ENCODE assay signal across 11 mouse cellular contexts in the genomic region with DNA sequence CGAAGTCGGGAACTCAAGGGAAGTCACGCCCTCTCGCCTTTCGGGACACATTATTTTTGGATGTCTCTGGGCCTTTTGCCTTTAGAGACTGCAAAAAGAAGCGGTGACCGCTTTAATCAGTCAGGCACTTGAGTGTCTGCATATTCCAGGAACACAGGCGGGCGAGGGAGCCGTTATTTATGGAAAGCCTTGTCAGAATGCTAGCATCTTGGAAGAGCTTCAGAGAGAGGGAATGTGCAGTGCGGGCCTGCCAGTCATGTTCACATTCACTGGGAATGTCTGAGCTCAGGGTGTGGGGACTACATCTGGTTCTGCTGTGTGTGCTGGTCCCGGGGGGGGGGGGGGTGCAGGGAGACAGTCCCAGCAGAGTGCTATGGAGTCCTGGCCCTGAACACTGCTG. TPM values are rescaled to one million over a fixed set of nuclear protein-coding genes. Genes with fewer than 3 reads are reported as not detected.
DNase-seq lines count a peak whose midpoint lies in the region; ATAC-seq lines count a peak whose summit lies in the region.
"Had no signal": no experiment of that assay in that cellular context is flagged by ENCODE, and none has a peak within 500 bp of the region (broad histone marks: within the 10 kb centered on the region; RNA-seq: fewer than 3 reads in every experiment).

No protein-coding gene starts in this region.

- peak; percentile 26 to 47 for DNase-seq in kidney, postnatal 4 days
- DNase-seq in frontal cortex, postnatal 36 days (ENCODE audit: low spot score in 2 of 2), result peak; percentile 32 to 64
- DNase-seq in heart, postnatal 10 days, result peak; percentile 79 to 85
- DNase-seq in right cerebral cortex, adult 18-20 months, result peak; percentile 50
- DNase-seq in spleen, postnatal 36 days (ENCODE audit: low spot score in 2 of 2), result no peak
- no peak for DNase-seq in cerebellum, postnatal 10 days
- no peak for DNase-seq in testis, postnatal 10 days (ENCODE audit: low spot score)
- DNase-seq: cerebellum, adult 8-10 months; liver had no signal

- no peak overlapping the region for H3K4me2 ChIP-seq in kidney, embryonic 15.5 days
- H3K4me2 ChIP-seq: neural tube, embryonic 13.5 days had no signal

- H3K4me1 ChIP-seq in kidney, embryonic 15.5 days, result peaks cover 4% of the 10 kb centered on the region
- H3K4me1 ChIP-seq: neural tube, embryonic 13.5 days had no signal

- WGBS in kidney, embryonic 15.5 days, result 67% methylated on average over 12 of the region's 12 CpGs

- no peak for ATAC-seq in kidney, embryonic 15.5 days (replicated peaks; ENCODE audit: low FRiP score)

- no peaks in the 10 kb centered on the region; the same call in 1 of the 2 replicates for H3K27me3 ChIP-seq in kidney, embryonic 15.5 days
- H3K27me3 ChIP-seq: neural tube, embryonic 13.5 days had no signal

- no peak overlapping the region for H3K4me3 ChIP-seq in kidney, embryonic 15.5 days (replicated peaks)
- H3K4me3 ChIP-seq: neural tube, embryonic 13.5 days had no signal

- no peak overlapping the region for H3K27ac ChIP-seq in kidney, embryonic 15.5 days
- H3K27ac ChIP-seq: neural tube, embryonic 13.5 days had no signal

- intact Hi-C loops in heart, postnatal 10 days (cut with DNase I), result no loop called here

- no peak overlapping the region for H3K9ac ChIP-seq in kidney, embryonic 15.5 days
- H3K9ac ChIP-seq: neural tube, embryonic 13.5 days had no signal

- H3K9me3 ChIP-seq in kidney, embryonic 15.5 days (replicated peaks), result no peaks in the 10 kb centered on the region
- H3K9me3 ChIP-seq: neural tube, embryonic 13.5 days had no signal

- H3K36me3 ChIP-seq in kidney, embryonic 15.5 days, result no peaks in the 10 kb centered on the region
- H3K36me3 ChIP-seq: neural tube, embryonic 13.5 days had no signal

RNA-seq across cellular contexts. Expression of gene 1700016D06Rik, which starts 5.0 kb away (rescaled TPM):
- not detected in 2 replicates for polyA plus RNA-seq in kidney, embryonic 15.5 days (2015; fragmentation: Nextera tagmentation; extraction: Ambion mirVana)
- total RNA-seq in heart, postnatal 10 days (2021), result not detected
- polyA plus RNA-seq: neural tube, embryonic 13.5 days had no signal

RNA-seq across cellular contexts. Expression of gene Arhgef7, which starts 21.7 kb away (rescaled TPM):
- 38.6 and 40.1 TPM in 2 replicates for polyA plus RNA-seq in kidney, embryonic 15.5 days (2015; fragmentation: Nextera tagmentation; extraction: Ambion mirVana)
- total RNA-seq in heart, postnatal 10 days (2021), result 100 to 1,000 TPM; 174 to 190 TPM

Comparison
In these comparisons a context has a peak if more than half of its experiments do, and no peak if none do; other contexts are left out.
1. DNase-seq: peak in kidney, postnatal 4 days (2 of 2), frontal cortex, postnatal 36 days (2 of 2), heart, postnatal 10 days (2 of 2) and right cerebral cortex, adult 18-20 months (single experiment); none in spleen, postnatal 36 days (0 of 2), cerebellum, postnatal 10 days (0 of 2) and testis, postnatal 10 days (single experiment).